ENCODE assay signal across 8 mouse cellular contexts in genomic region chr15:84891658-84892057, GRCm38 (mm10). TPM values are rescaled to one million over a fixed set of nuclear protein-coding genes. Genes with fewer than 3 reads are reported as not detected.
A peak's percentile ranks its signal among the peaks of the same experiment; 100 is the strongest.
DNase-seq lines count a peak whose midpoint lies in the region; ATAC-seq and TF ChIP-seq lines count a peak whose summit lies in the region.

No protein-coding gene starts in this region.

- no peaks in the 10 kb centered on the region for H3K4me1 ChIP-seq in liver, embryonic 12.5 days
- no peaks in the 10 kb centered on the region for H3K4me1 ChIP-seq in forebrain, postnatal 0 days (ENCODE audit: insufficient read depth)
- no peaks in the 10 kb centered on the region for H3K4me1 ChIP-seq in intestine, embryonic 16.5 days (ENCODE audit: control insufficient read depth, insufficient read depth, low read length)
- no peaks in the 10 kb centered on the region for H3K4me1 ChIP-seq in limb, embryonic 11.5 days (ENCODE audit: control insufficient read depth, insufficient read depth, low read length)
- no peaks in the 10 kb centered on the region for H3K4me1 ChIP-seq in neural tube, embryonic 11.5 days (ENCODE audit: control insufficient read depth, insufficient read depth, low read length)

- peak; percentile 37 for DNase-seq in liver
- DNase-seq in c-Kit-positive CD71-positive TER-119-positive erythroid progenitor cells, embryonic 14.5 days (ENCODE audit: low spot score), result peak; percentile 48
- peak; percentile 86 for DNase-seq in forebrain, postnatal 0 days
- peak; percentile 78 for DNase-seq in limb, embryonic 11.5 days (ENCODE audit: low spot score)
- peak; percentile 83 for DNase-seq in neural tube, embryonic 11.5 days (ENCODE audit: low spot score)
- peak; percentile 73 for DNase-seq in testis, postnatal 10 days (ENCODE audit: low spot score)

- H3K36me3 ChIP-seq in liver, embryonic 12.5 days, result no peaks in the 10 kb centered on the region
- no peaks in the 10 kb centered on the region for H3K36me3 ChIP-seq in forebrain, postnatal 0 days (ENCODE audit: insufficient read depth)
- no peaks in the 10 kb centered on the region for H3K36me3 ChIP-seq in intestine, embryonic 16.5 days (ENCODE audit: control insufficient read depth, insufficient read depth, low read length)
- no peaks in the 10 kb centered on the region for H3K36me3 ChIP-seq in limb, embryonic 11.5 days (ENCODE audit: control insufficient read depth, insufficient read depth, low read length)
- no peaks in the 10 kb centered on the region for H3K36me3 ChIP-seq in neural tube, embryonic 11.5 days (ENCODE audit: control insufficient read depth, insufficient read depth, low read length)

- H3K27ac ChIP-seq in liver, embryonic 12.5 days, result no peak overlapping the region
- no peak overlapping the region for H3K27ac ChIP-seq in forebrain, postnatal 0 days (ENCODE audit: low read depth, low read length)
- no peak overlapping the region for H3K27ac ChIP-seq in intestine, embryonic 16.5 days (ENCODE audit: low read length)
- no peak overlapping the region for H3K27ac ChIP-seq in limb, embryonic 11.5 days (replicated peaks; ENCODE audit: low read depth, low read length)
- H3K27ac ChIP-seq in neural tube, embryonic 11.5 days (ENCODE audit: low read depth, low read length), result no peak overlapping the region

- no peak for ATAC-seq in liver, embryonic 12.5 days
- ATAC-seq in forebrain, postnatal 0 days, result peak; percentile 50; the same call in 1 of the 2 replicates
- ATAC-seq in intestine, embryonic 16.5 days, result peak; percentile 55; the same call in 1 of the 2 replicates
- ATAC-seq in limb, embryonic 11.5 days (ENCODE audit: insufficient number of reproducible peaks, low FRiP score, low TSS enrichment, low read depth), result no peak
- no peak for ATAC-seq in neural tube, embryonic 11.5 days (ENCODE audit: insufficient read depth, low FRiP score, low TSS enrichment)

- no peak overlapping the region for H3K9ac ChIP-seq in liver, embryonic 12.5 days
- no peak overlapping the region for H3K9ac ChIP-seq in forebrain, postnatal 0 days
- H3K9ac ChIP-seq in intestine, embryonic 16.5 days (ENCODE audit: low read depth, low read length), result no peak overlapping the region
- H3K9ac ChIP-seq in limb, embryonic 11.5 days (ENCODE audit: low read length), result no peak overlapping the region
- no peak overlapping the region for H3K9ac ChIP-seq in neural tube, embryonic 11.5 days (ENCODE audit: low read length)

- no peak overlapping the region for H3K4me2 ChIP-seq in liver, embryonic 12.5 days
- H3K4me2 ChIP-seq in forebrain, postnatal 0 days (ENCODE audit: low read depth), result no peak overlapping the region
- H3K4me2 ChIP-seq in intestine, embryonic 16.5 days (ENCODE audit: low read depth, low read length), result no peak overlapping the region
- no peak overlapping the region for H3K4me2 ChIP-seq in limb, embryonic 11.5 days (ENCODE audit: low read depth, severe bottlenecking)
- H3K4me2 ChIP-seq in neural tube, embryonic 11.5 days (ENCODE audit: low read depth), result no peak overlapping the region

- no peak overlapping the region for H3K4me3 ChIP-seq in liver, embryonic 12.5 days
- no peak overlapping the region for H3K4me3 ChIP-seq in forebrain, postnatal 0 days (ENCODE audit: low read depth, low read length)
- no peak overlapping the region for H3K4me3 ChIP-seq in intestine, embryonic 16.5 days (ENCODE audit: low read length)
- no peak overlapping the region for H3K4me3 ChIP-seq in limb, embryonic 11.5 days (ENCODE audit: low read depth, low read length)
- H3K4me3 ChIP-seq in neural tube, embryonic 11.5 days (ENCODE audit: low read depth, low read length), result no peak overlapping the region

- WGBS in liver, embryonic 12.5 days (ENCODE audit: insufficient replicate concordance), result 4% methylated on average over 3 of the region's 3 CpGs
- WGBS in forebrain, postnatal 0 days, result 4% methylated on average over 3 of the region's 3 CpGs
- WGBS in intestine, embryonic 16.5 days, result 1% methylated on average over 3 of the region's 3 CpGs
- 4% methylated on average over 3 of the region's 3 CpGs for WGBS in limb, embryonic 11.5 days
- WGBS in neural tube, embryonic 11.5 days, result 0% methylated on average over 3 of the region's 3 CpGs

- TF ChIP-seq CTCF in forebrain, postnatal 0 days (IDR thresholded peaks at IDR 0.05; ENCODE audit: low read depth), result peak; percentile 88

- H3K27me3 ChIP-seq in liver, embryonic 12.5 days (replicated peaks), result no peaks in the 10 kb centered on the region
- H3K27me3 ChIP-seq in forebrain, postnatal 0 days (ENCODE audit: insufficient read depth, low read length), result no peaks in the 10 kb centered on the region
- no peaks in the 10 kb centered on the region for H3K27me3 ChIP-seq in intestine, embryonic 16.5 days (replicated peaks; ENCODE audit: control insufficient read depth, insufficient read depth, low read length)
- H3K27me3 ChIP-seq in limb, embryonic 11.5 days (ENCODE audit: control insufficient read depth, insufficient read depth, low read length), result no peaks in the 10 kb centered on the region
- H3K27me3 ChIP-seq in neural tube, embryonic 11.5 days (ENCODE audit: control insufficient read depth, insufficient read depth, low read length), result no peaks in the 10 kb centered on the region

- no peaks in the 10 kb centered on the region for H3K9me3 ChIP-seq in liver, embryonic 12.5 days (replicated peaks)
- H3K9me3 ChIP-seq in forebrain, postnatal 0 days (ENCODE audit: low read length), result no peaks in the 10 kb centered on the region
- H3K9me3 ChIP-seq in intestine, embryonic 16.5 days (ENCODE audit: control insufficient read depth, low read length), result no peaks in the 10 kb centered on the region
- H3K9me3 ChIP-seq in limb, embryonic 11.5 days (ENCODE audit: control insufficient read depth, low read length), result no peaks in the 10 kb centered on the region
- no peaks in the 10 kb centered on the region for H3K9me3 ChIP-seq in neural tube, embryonic 11.5 days (ENCODE audit: control insufficient read depth, low read length)

RNA-seq across cellular contexts. Expression of gene Gm29666, which starts 28.2 kb away (rescaled TPM):
- 0.78 and 0.99 TPM in 2 replicates for polyA plus RNA-seq in liver, embryonic 12.5 days (2016; fragmentation: Nextera tagmentation; extraction: Ambion mirVana)
- 0.54 and 0.86 TPM in 2 replicates for total RNA-seq in forebrain, postnatal 0 days (2014; rRNA removed)
- 0.26 and 0.47 TPM in 2 replicates for polyA plus RNA-seq in forebrain, postnatal 0 days (2015; fragmentation: Nextera tagmentation; extraction: Ambion mirVana)
- 0.62 TPM in 2 replicates for polyA plus RNA-seq in intestine, embryonic 16.5 days (2015; fragmentation: Nextera tagmentation; extraction: Ambion mirVana)
- 0.69 and 1.1 TPM in 2 replicates for polyA plus RNA-seq in limb, embryonic 11.5 days (2014; fragmentation: Nextera tagmentation; extraction: Ambion mirVana)
- 0.77 and 0.81 TPM in 2 replicates for polyA plus RNA-seq in neural tube, embryonic 11.5 days (2014; fragmentation: Nextera tagmentation; extraction: Ambion mirVana)

RNA-seq across cellular contexts. Expression of gene Nup50, which starts 31.6 kb away (rescaled TPM):
- 43.2 and 44.5 TPM in 2 replicates for polyA plus RNA-seq in liver, embryonic 12.5 days (2016; fragmentation: Nextera tagmentation; extraction: Ambion mirVana)
- total RNA-seq in forebrain, postnatal 0 days (2014; rRNA removed), result 19.5 and 24.8 TPM in 2 replicates
- polyA plus RNA-seq in forebrain, postnatal 0 days (2015; fragmentation: Nextera tagmentation; extraction: Ambion mirVana), result 23.5 and 24.5 TPM in 2 replicates
- polyA plus RNA-seq in intestine, embryonic 16.5 days (2015; fragmentation: Nextera tagmentation; extraction: Ambion mirVana), result 31.5 and 32.7 TPM in 2 replicates
- polyA plus RNA-seq in limb, embryonic 11.5 days (2014; fragmentation: Nextera tagmentation; extraction: Ambion mirVana), result 64.8 and 73.1 TPM in 2 replicates
- polyA plus RNA-seq in neural tube, embryonic 11.5 days (2014; fragmentation: Nextera tagmentation; extraction: Ambion mirVana), result 61.5 and 63.4 TPM in 2 replicates

RNA-seq across cellular contexts. Expression of gene Phf21b, which starts 35.8 kb away (rescaled TPM):
- polyA plus RNA-seq in liver, embryonic 12.5 days (2016; fragmentation: Nextera tagmentation; extraction: Ambion mirVana), result 0.04 and 0.06 TPM in 2 replicates
- 13.5 and 20.0 TPM in 2 replicates for total RNA-seq in forebrain, postnatal 0 days (2014; rRNA removed)
- polyA plus RNA-seq in forebrain, postnatal 0 days (2015; fragmentation: Nextera tagmentation; extraction: Ambion mirVana), result 2.5 and 2.7 TPM in 2 replicates
- polyA plus RNA-seq in intestine, embryonic 16.5 days (2015; fragmentation: Nextera tagmentation; extraction: Ambion mirVana), result 0.43 and 0.48 TPM in 2 replicates
- 1.9 TPM in 2 replicates for polyA plus RNA-seq in limb, embryonic 11.5 days (2014; fragmentation: Nextera tagmentation; extraction: Ambion mirVana)
- polyA plus RNA-seq in neural tube, embryonic 11.5 days (2014; fragmentation: Nextera tagmentation; extraction: Ambion mirVana), result 32.2 and 36.0 TPM in 2 replicates

Comparison
In these comparisons a context has a peak if more than half of its experiments do, and no peak if none do; other contexts are left out.
1. ATAC-seq: peak in forebrain, postnatal 0 days (single experiment) and intestine, embryonic 16.5 days (single experiment); none in liver, embryonic 12.5 days (single experiment), limb, embryonic 11.5 days (single experiment) and neural tube, embryonic 11.5 days (single experiment).
2. Peak in every context shown above with its lines, with median percentiles within 50 percentile points of each other: DNase-seq.